Mouse (Mus musculus): Measurements from ENCODE around the gene Tmem185b. TPM values are rescaled to one million over a fixed set of nuclear protein-coding genes. Genes with fewer than 3 reads are reported as not detected.

The Tmem185b gene
- total and polyA plus RNA-seq, 3 experiments: 25.2 to 35.8 TPM; not detected in 1

- Histone ChIP-seq H3K27ac (ENCODE audit: control insufficient read depth, low read depth, low read length) (no peak overlapping the region), H3K4me1 (ENCODE audit: control insufficient read depth in 1 of 2, insufficient read depth in 2 of 2, low read length in 2 of 2) (peaks cover 0 to 9% of the 10 kb centered on the region in 2 experiments; a peak in 2 of 4 replicates), H3K9ac (ENCODE audit: control insufficient read depth, low read depth, low read length, poor library complexity, severe bottlenecking) (no peak overlapping the region), H3K27me3 (ENCODE audit: control insufficient read depth in 1 of 2, insufficient read depth in 2 of 2, low read length in 2 of 2) (no peaks in the 10 kb centered on the region), H3K4me3 (ENCODE audit: control insufficient read depth in 1 of 2, insufficient read depth in 1 of 2, low read depth in 2 of 2, low read length in 2 of 2) (no peak overlapping the region), H3K79me2 (ENCODE audit: control insufficient read depth, insufficient read depth, low read length, poor library complexity) (peaks cover 1% of the 10 kb centered on the region; the same call in 1 of the 2 replicates), H3K9me3 (replicated peaks; ENCODE audit: insufficient read depth, low read length) (no peaks in the 10 kb centered on the region), H3K36me3 (ENCODE audit: control insufficient read depth in 1 of 2, insufficient read depth in 2 of 2, low read length in 2 of 2) (peaks cover 0 to 5% of the 10 kb centered on the region in 2 experiments; a peak in 1 of 4 replicates)
- TF ChIP-seq TAL1 (IDR thresholded peaks at IDR 0.05; ENCODE audit: low read length) (no peak), KAT2A (conservative IDR thresholded peaks at IDR 0.05; ENCODE audit: low read depth, low read length) (no peak), TBP (IDR thresholded peaks at IDR 0.05; ENCODE audit: low read depth, low read length) (no peak), POLR2AphosphoS5 (IDR thresholded peaks at IDR 0.05; ENCODE audit: borderline replicate concordance, low read depth, low read length) (no peak), MAFK (IDR thresholded peaks at IDR 0.05; ENCODE audit: borderline replicate concordance, low read depth, low read length) (no peak), RAD21 (IDR thresholded peaks at IDR 0.05; ENCODE audit: low read depth, low read length) (no peak), BHLHE40 (IDR thresholded peaks at IDR 0.05; ENCODE audit: borderline replicate concordance, low read depth, low read length) (no peak), UBTF (IDR thresholded peaks at IDR 0.05; ENCODE audit: borderline replicate concordance, insufficient read depth, low read depth, low read length) (no peak), MAZ (IDR thresholded peaks at IDR 0.05; ENCODE audit: low read depth, low read length) (no peak), ZKSCAN1 (IDR thresholded peaks at IDR 0.05; ENCODE audit: low read depth, low read length) (no peak), NELFE (IDR thresholded peaks at IDR 0.05; ENCODE audit: low read depth, low read length) (no peak), POLR2AphosphoS2 (IDR thresholded peaks at IDR 0.05; ENCODE audit: low read length) (no peak)
- DNase-seq (ENCODE audit: low read depth, low spot score): no peak
These were observed 27.3 kb upstream of the Tmem185b start for GRCm38 (mm10) chr1:119498536-119499231.

- H3K79me2 ChIP-seq (ENCODE audit: control insufficient read depth, insufficient read depth, low read length, poor library complexity): peaks cover 5% of the 10 kb centered on the region; the same call in 1 of the 2 replicates
- H3K36me3 ChIP-seq (ENCODE audit: control insufficient read depth in 1 of 2, insufficient read depth in 2 of 2, low read length in 2 of 2): peaks cover 0 to 5% of the 10 kb centered on the region in 2 experiments; a peak in 1 of 4 replicates
- DNase-seq (ENCODE audit: low read depth, low spot score): no peak
- H3K4me3 ChIP-seq (ENCODE audit: control insufficient read depth in 1 of 2, insufficient read depth in 1 of 2, low read depth in 2 of 2, low read length in 2 of 2): no peak overlapping the region
- H3K27ac ChIP-seq (ENCODE audit: control insufficient read depth, low read depth, low read length): no peak overlapping the region
- TF ChIP-seq BHLHE40 (IDR thresholded peaks at IDR 0.05; ENCODE audit: borderline replicate concordance, low read depth, low read length) (no peak), CTCF (IDR thresholded peaks at IDR 0.05 in 2 of 3, conservative IDR thresholded peaks at IDR 0.05 in 1 of 3; ENCODE audit: control insufficient read depth in 1 of 3, insufficient read depth in 1 of 3, low read depth in 2 of 3, low read length in 3 of 3, poor library complexity in 1 of 3, severe bottlenecking in 1 of 3) (no peak), USF2 (IDR thresholded peaks at IDR 0.05; ENCODE audit: borderline replicate concordance in 1 of 2, insufficient read depth in 1 of 2, low read depth in 1 of 2, low read length in 2 of 2) (no peak), USF1 (IDR thresholded peaks at IDR 0.05; ENCODE audit: low read depth, low read length) (no peak), CHD1 (IDR thresholded peaks at IDR 0.05; ENCODE audit: low read depth, low read length) (no peak), JUND (IDR thresholded peaks at IDR 0.05; ENCODE audit: low read depth, low read length) (no peak), GATA1 (IDR thresholded peaks at IDR 0.05; ENCODE audit: low read depth, low read length) (no peak), MAZ (IDR thresholded peaks at IDR 0.05; ENCODE audit: low read depth, low read length) (no peak), E2F4 (IDR thresholded peaks at IDR 0.05; ENCODE audit: borderline replicate concordance, low read depth, low read length) (no peak), ZMIZ1 (IDR thresholded peaks at IDR 0.05; ENCODE audit: low read depth, low read length) (no peak), ZC3H11A (IDR thresholded peaks at IDR 0.05; ENCODE audit: low read depth, low read length) (no peak), SMC3 (IDR thresholded peaks at IDR 0.05; ENCODE audit: low read depth, low read length) (no peak), MEF2A (IDR thresholded peaks at IDR 0.05; ENCODE audit: extremely low read depth, insufficient replicate concordance, low read depth, low read length, poor library complexity, severe bottlenecking) (no peak), ELF1 (IDR thresholded peaks at IDR 0.05; ENCODE audit: low read depth, low read length) (no peak), SIN3A (IDR thresholded peaks at IDR 0.05; ENCODE audit: low read length) (no peak), HCFC1 (IDR thresholded peaks at IDR 0.05; ENCODE audit: low read depth, low read length) (no peak), KAT2A (conservative IDR thresholded peaks at IDR 0.05; ENCODE audit: low read depth, low read length) (no peak), GABPA (IDR thresholded peaks at IDR 0.05; ENCODE audit: low read depth, low read length) (no peak), MAFK (IDR thresholded peaks at IDR 0.05; ENCODE audit: borderline replicate concordance, low read depth, low read length) (no peak), UBTF (IDR thresholded peaks at IDR 0.05; ENCODE audit: borderline replicate concordance, insufficient read depth, low read depth, low read length) (no peak)
- peaks cover 0 to 13% of the 10 kb centered on the region in 2 experiments; a peak in 2 of 4 replicates for H3K4me1 ChIP-seq (ENCODE audit: control insufficient read depth in 1 of 2, insufficient read depth in 2 of 2, low read length in 2 of 2)
- H3K9me3 ChIP-seq (replicated peaks; ENCODE audit: insufficient read depth, low read length): no peaks in the 10 kb centered on the region
- no peak overlapping the region for H3K9ac ChIP-seq (ENCODE audit: control insufficient read depth, low read depth, low read length, poor library complexity, severe bottlenecking)
- no peaks in the 10 kb centered on the region for H3K27me3 ChIP-seq (ENCODE audit: control insufficient read depth in 1 of 2, insufficient read depth in 2 of 2, low read length in 2 of 2)
These were observed 26.5 kb upstream of the Tmem185b start for GRCm38 (mm10) chr1:119499456-119499855.
